Mouse (Mus musculus) CH12.LX (cell line): ENCODE data around the gene 2010300C02Rik. TPM values are rescaled to one million over a fixed set of nuclear protein-coding genes. Genes with fewer than 3 reads are reported as not detected.
"Not testable (repeated sequence)": the region's sequence is repeated elsewhere in the genome, so short reads cannot be mapped to it uniquely, and the experiment has no call there.

Experiments used
- DNase-seq: peaks from one replicate; pipeline ENCODE4 v3.0.0-alpha.2; 2013; ENCODE audit errors: extremely low read depth
- H3K27ac ChIP-seq: 2 replicates; pipeline ENCODE4 v1.5.1; 2012; ENCODE audit warnings: low read depth, mild to moderate bottlenecking, control low read depth, moderate library complexity; ENCODE audit not compliant: insufficient read depth
- H3K27me3 ChIP-seq: replicated peaks from 2 replicates; pipeline ENCODE3; 2012; ENCODE audit warnings: inconsistent platforms
- H3K36me3 ChIP-seq, 2 experiments: replicated peaks in 1 of 2; 2 replicates each; pipeline versions ENCODE3 to v1.6.1; 2012; ENCODE audit warnings: inconsistent platforms in 1 of 2, low read length in 1 of 2, mild to moderate bottlenecking in 1 of 2, mixed read lengths in 1 of 2, moderate library complexity in 1 of 2; ENCODE audit not compliant: control insufficient read depth in 1 of 2, insufficient read depth in 1 of 2
- H3K4me1 ChIP-seq, 2 experiments: 2 replicates each; pipeline ENCODE4 v1.6.1; 2012; ENCODE audit warnings: inconsistent platforms in 1 of 2, moderate library complexity in 1 of 2; ENCODE audit not compliant: insufficient read depth in 2 of 2, control insufficient read depth in 1 of 2
- H3K4me2 ChIP-seq: 2 replicates; pipeline ENCODE4 v1.6.1; 2012; ENCODE audit warnings: low read depth, mild to moderate bottlenecking, control low read depth; ENCODE audit not compliant: poor library complexity, insufficient read depth, severe bottlenecking
- H3K4me3 ChIP-seq, 3 experiments: fragments of 150-350 bp in 1 of 3; sonication (generic) in 1 of 3; replicated peaks in 1 of 3; 2 replicates each; pipeline versions ENCODE3 to v1.5.1; 2011 to 2012; ENCODE audit warnings: low read depth in 2 of 3, low read length in 2 of 3, mild to moderate bottlenecking in 2 of 3, moderate library complexity in 2 of 3, control low read depth in 1 of 3, improper control_type of control experiment in 1 of 3, inconsistent platforms in 1 of 3, mixed read lengths in 1 of 3; ENCODE audit not compliant: poor library complexity in 1 of 3
- H3K79me2 ChIP-seq: replicated peaks from 2 replicates; pipeline ENCODE4 v1.6.1; 2012; ENCODE audit warnings: mild to moderate bottlenecking, moderate library complexity; ENCODE audit not compliant: control insufficient read depth, poor library complexity, insufficient read depth, severe bottlenecking; ENCODE audit errors: extremely low read depth
- H3K9ac ChIP-seq: 2 replicates; pipeline ENCODE4 v1.6.1; 2012; ENCODE audit warnings: low read depth, mild to moderate bottlenecking, control low read depth, moderate library complexity; ENCODE audit not compliant: insufficient read depth
- H3K9me3 ChIP-seq: replicated peaks from 2 replicates; pipeline ENCODE3; 2012; ENCODE audit warnings: low read length, inconsistent platforms, mixed read lengths
- CHD1 ChIP-seq: IDR thresholded peaks from 2 replicates; pipeline ENCODE4 v1.6.1; 2012; ENCODE audit warnings: low read depth, low read length, improper control_type of control experiment, inconsistent platforms
- CTCF ChIP-seq, 2 experiments: IDR thresholded peaks in 1 of 2; conservative IDR thresholded peaks in 1 of 2; 2 replicates each; pipeline ENCODE4 v1.5.1; 2011 to 2012; ENCODE audit warnings: low read depth in 2 of 2, low read length in 2 of 2, improper control_type of control experiment in 1 of 2, inconsistent platforms in 1 of 2, mild to moderate bottlenecking in 1 of 2, moderate library complexity in 1 of 2
- ELF1 ChIP-seq: IDR thresholded peaks from 2 replicates; pipeline ENCODE4 v1.6.1; 2014; ENCODE audit warnings: low read depth, mild to moderate bottlenecking, inconsistent platforms, low read length, improper control_type of control experiment
- EP300 ChIP-seq: IDR thresholded peaks from 2 replicates; pipeline ENCODE4 v1.6.1; 2011; ENCODE audit warnings: low read length, improper control_type of control experiment
- GABPA ChIP-seq: IDR thresholded peaks from 2 replicates; pipeline ENCODE4 v1.6.1; 2012; ENCODE audit warnings: low read depth, low read length, improper control_type of control experiment, inconsistent platforms; ENCODE audit not compliant: insufficient replicate concordance
- JUN ChIP-seq: IDR thresholded peaks from 2 replicates; pipeline ENCODE4 v1.6.1; 2011; ENCODE audit warnings: low read depth, mild to moderate bottlenecking, low read length, improper control_type of control experiment, moderate library complexity; ENCODE audit not compliant: insufficient read depth
- KAT2A ChIP-seq: IDR thresholded peaks from 2 replicates; pipeline ENCODE4 v1.6.1; 2012; ENCODE audit warnings: low read length, improper control_type of control experiment, inconsistent platforms; ENCODE audit not compliant: insufficient replicate concordance
- MAFK ChIP-seq: IDR thresholded peaks from 2 replicates; pipeline ENCODE4 v1.6.1; 2011; ENCODE audit warnings: low read length, improper control_type of control experiment; ENCODE audit not compliant: insufficient replicate concordance
- MAX ChIP-seq: IDR thresholded peaks from 2 replicates; pipeline ENCODE4 v1.6.1; 2011; ENCODE audit warnings: low read length, improper control_type of control experiment
- MXI1 ChIP-seq: IDR thresholded peaks from 2 replicates; pipeline ENCODE4 v1.6.1; 2011; ENCODE audit warnings: mild to moderate bottlenecking, low read depth, low read length, improper control_type of control experiment
- MYC ChIP-seq: IDR thresholded peaks from 2 replicates; pipeline ENCODE4 v1.6.1; 2011; ENCODE audit warnings: low read depth, mild to moderate bottlenecking, improper control_type of control experiment, low read length
- PAX5 ChIP-seq: IDR thresholded peaks from 2 replicates; pipeline ENCODE4 v1.6.1; 2012; ENCODE audit warnings: low read length, inconsistent platforms, mixed read lengths
- POLR2AphosphoS2 ChIP-seq: IDR thresholded peaks from 2 replicates; pipeline ENCODE4 v1.6.1; 2011; ENCODE audit warnings: low read depth, low read length, improper control_type of control experiment
- RAD21 ChIP-seq: IDR thresholded peaks from 2 replicates; pipeline ENCODE4 v1.6.1; 2011; ENCODE audit warnings: low read depth, mild to moderate bottlenecking, low read length, improper control_type of control experiment, moderate library complexity
- TBP ChIP-seq: conservative IDR thresholded peaks from 2 replicates; pipeline ENCODE4 v1.6.1; 2011; ENCODE audit warnings: low read depth, low read length, improper control_type of control experiment
- TCF12 ChIP-seq: IDR thresholded peaks from 2 replicates; pipeline ENCODE4 v1.6.1; 2014; ENCODE audit warnings: low read depth, mild to moderate bottlenecking, inconsistent platforms, low read length, improper control_type of control experiment
- USF2 ChIP-seq: conservative IDR thresholded peaks from 2 replicates; pipeline ENCODE4 v1.6.1; 2011; ENCODE audit warnings: low read depth, low read length, improper control_type of control experiment
- ZMIZ1 ChIP-seq: IDR thresholded peaks from 2 replicates; pipeline ENCODE4 v1.6.1; 2012; ENCODE audit warnings: low read depth, mild to moderate bottlenecking, inconsistent platforms, low read length, improper control_type of control experiment
- ZNF384 ChIP-seq: IDR thresholded peaks from 2 replicates; pipeline ENCODE4 v1.6.1; 2012; ENCODE audit warnings: low read depth, low read length, improper control_type of control experiment, inconsistent platforms
- dilution Hi-C: fragments of 300-500 bp; cut with MboI; formaldehyde crosslinking; loops from 2 replicates; pipeline ENCODE4 v1.14.3; 2020; ENCODE audit warnings: low sequenced_read_pairs; ENCODE audit not compliant: extremely low pct_unique_long_range_greater_than_20kb, extremely low pct_ligation_motif_present
- in situ Hi-C: fragments of 300-500 bp; cut with MboI; formaldehyde crosslinking; loops from 3 replicates; pipeline ENCODE4 v1.14.3; 2019; ENCODE audit warnings: low sequenced_read_pairs, low pct_ligation_motif_present, low pct_unique_long_range_greater_than_20kb, mixed read lengths
- polyA plus RNA-seq: library from polyadenylated mRNA; unstranded; fragments of >175 nt; gene quantifications from 2 replicates; pipeline ENCODE4 v1.2.1, GENCODE M21; 2012; ENCODE audit warnings: low read depth; ENCODE audit not compliant: insufficient read length
- total RNA-seq, 2 experiments: library from RNA; depleted of rRNA; stranded (reverse); fragments of 300-350 nt in 1 of 2; fragments of >200 nt in 1 of 2; gene quantifications; 2 replicates each; pipeline ENCODE4 v1.2.3; 2012 to 2014

The 2010300C02Rik gene
- total and polyA plus RNA-seq, 3 experiments, result 0.08 to 0.25 (median 0.09) TPM

- TF ChIP-seq PAX5 (no peak), GABPA (no peak), CHD1 (no peak), RAD21 (no peak; the same call in 1 of the 2 replicates)
Observed at GRCm38 (mm10) chr1:37600640-37601175, 119.2 kb downstream of the 2010300C02Rik start (continued).

GRCm38 (mm10) chr1:37598986-37599385 lies 120.9 kb downstream of the 2010300C02Rik start:
- no peak for TF ChIP-seq RAD21
- TF ChIP-seq ZMIZ1, result no peak
- no peak for TF ChIP-seq CTCF (conservative IDR thresholded peaks at IDR 0.05 in 1 of 2, IDR thresholded peaks at IDR 0.05 in 1 of 2; ENCODE audit: low read depth in 2 of 2, low read length in 2 of 2)
- TF ChIP-seq KAT2A, result no peak
- TF ChIP-seq ELF1, result peak; percentile 37; the same call in 1 of the 2 replicates
- TF ChIP-seq TBP, result 0 out of 2 replicates have a peak, but pooled peaks have one; percentile 46
- peak; percentile 51; the same call in 1 of the 2 replicates for TF ChIP-seq EP300
- 0 out of 2 replicates have a peak, but pooled peaks have one; percentile 9 for TF ChIP-seq MAFK
- no peak; the same call in 1 of the 2 replicates for TF ChIP-seq MAX
- no peak for TF ChIP-seq MXI1
- no peak for TF ChIP-seq USF2
- 0 out of 2 replicates have a peak, but pooled peaks have one; percentile 12 for TF ChIP-seq TCF12
- no peak for TF ChIP-seq POLR2AphosphoS2
- TF ChIP-seq MYC, result 0 out of 2 replicates have a peak, but pooled peaks have one; percentile 31
- TF ChIP-seq JUN, result no peak
- peaks cover 36 to 72% of the 10 kb centered on the region in 2 experiments for H3K4me1 ChIP-seq
- H3K79me2 ChIP-seq, result no peaks in the 10 kb centered on the region
- peak overlapping the region; percentile 92 for H3K27ac ChIP-seq
- no peaks in the 10 kb centered on the region for H3K36me3 ChIP-seq
- no peak overlapping the region for H3K4me3 ChIP-seq
- 0 out of 2 replicates have a peak overlapping the region, but pooled peaks have one; percentile 9 for H3K9ac ChIP-seq
- peaks cover under 1% of the 10 kb centered on the region for H3K9me3 ChIP-seq
- H3K27me3 ChIP-seq, result no peaks in the 10 kb centered on the region
- DNase-seq, result peak; percentile 56
- peak overlapping the region; percentile 23; the same call in 1 of the 2 replicates for H3K4me2 ChIP-seq
- dilution Hi-C loops, result no loop called here
- in situ Hi-C loops, result no loop called here

GRCm38 (mm10) chr1:37594812-37595211 lies 125.1 kb downstream of the 2010300C02Rik start:
- dilution Hi-C loops, H3K27me3 ChIP-seq, DNase-seq, H3K36me3 ChIP-seq, H3K9ac ChIP-seq, H3K4me3 ChIP-seq, H3K79me2 ChIP-seq, H3K4me2 ChIP-seq, H3K9me3 ChIP-seq, H3K27ac ChIP-seq: not testable (repeated sequence)
- in situ Hi-C loops, result loop anchor here (5.0 kb wide), 1 partner anchor 32 kb away; no protein-coding TSS in a partner anchor
- H3K4me1 ChIP-seq, result peaks cover 17 to 40% of the 10 kb centered on the region in 2 experiments
- peak; percentile 70; the same call in 1 of the 2 replicates for TF ChIP-seq ZNF384
- TF ChIP-seq, all 38 proteins: peak for 1; not testable (repeated sequence) for 37
